Mouse (Mus musculus) testis, adult 2 months (tissue): ENCODE measurements around the gene Ecd.

ENCODE experiments used
- CTCF ChIP-seq: fragments of 200-500 bp; IDR thresholded peaks from 2 replicates; pipeline ENCODE4 v1.5.1; 2012; ENCODE audit warnings: low read depth, mild to moderate bottlenecking, inconsistent platforms, low read length, moderate library complexity; ENCODE audit not compliant: control insufficient read depth, insufficient read depth, insufficient replicate concordance
- POLR2A ChIP-seq: fragments of 200-500 bp; IDR thresholded peaks from 2 replicates; pipeline ENCODE4 v1.6.1; 2012; ENCODE audit warnings: low read depth, mild to moderate bottlenecking, inconsistent platforms, low read length, moderate library complexity; ENCODE audit not compliant: control insufficient read depth

GRCm38 (mm10) chr14:20340149-20340548 is 7.8 kb downstream of the Ecd start:
- TF ChIP-seq CTCF: no peak; the same call in 1 of the 2 replicates
- TF ChIP-seq POLR2A: no peak
